In genomic region chr16:76896305-76896704, GRCm38 (mm10) we compare ENCODE assay signal across 10 mouse cellular contexts.
DNase-seq lines count a peak whose midpoint lies in the region; ATAC-seq lines count a peak whose summit lies in the region.
"Had no signal": no experiment of that assay in that cellular context is flagged by ENCODE, and none has a peak within 500 bp of the region (broad histone marks: within the 10 kb centered on the region; RNA-seq: fewer than 3 reads in every experiment).

No protein-coding gene starts in this region.

- no peaks in the 10 kb centered on the region for H3K9me3 ChIP-seq in heart, embryonic 14.5 days (ENCODE audit: control insufficient read depth, low read length)
- H3K9me3 ChIP-seq in forebrain, embryonic 10.5 days = no peaks in the 10 kb centered on the region
- H3K9me3 ChIP-seq in kidney, embryonic 14.5 days (ENCODE audit: control insufficient read depth, low read length) = no peaks in the 10 kb centered on the region
- no peaks in the 10 kb centered on the region for H3K9me3 ChIP-seq in neural tube, embryonic 11.5 days (ENCODE audit: control insufficient read depth, low read length)
- H3K9me3 ChIP-seq: megakaryocyte, embryonic 14.5 days had no signal

- WGBS in heart, embryonic 14.5 days = 37% methylated on average over 13 of the region's 13 CpGs
- 26% methylated on average over 13 of the region's 13 CpGs for WGBS in forebrain, embryonic 10.5 days
- 7% methylated on average over 13 of the region's 13 CpGs for WGBS in kidney, embryonic 14.5 days
- 8% methylated on average over 13 of the region's 13 CpGs for WGBS in neural tube, embryonic 11.5 days

- no peak overlapping the region for H3K27ac ChIP-seq in heart, embryonic 14.5 days (replicated peaks in 1 of 2; ENCODE audit: control insufficient read depth in 1 of 2, insufficient read depth in 1 of 2, low read depth in 2 of 2, low read length in 2 of 2)
- no peak overlapping the region for H3K27ac ChIP-seq in forebrain, embryonic 10.5 days
- H3K27ac ChIP-seq in kidney, embryonic 14.5 days (ENCODE audit: low read depth, low read length) = no peak overlapping the region
- H3K27ac ChIP-seq in neural tube, embryonic 11.5 days (ENCODE audit: low read depth, low read length) = no peak overlapping the region

- no peak for DNase-seq in heart, adult 18-20 months
- peak; percentile 43 for DNase-seq in forebrain, embryonic 10.5 days (ENCODE audit: extremely low spot score, low spot score)
- DNase-seq in neural tube, embryonic 11.5 days (ENCODE audit: low spot score) = peak; percentile 56
- no peak for DNase-seq in gastrocnemius, postnatal 25 days

- H3K27me3 ChIP-seq in heart, embryonic 14.5 days (ENCODE audit: control insufficient read depth, insufficient read depth, low read length) = no peaks in the 10 kb centered on the region
- H3K27me3 ChIP-seq in forebrain, embryonic 10.5 days (ENCODE audit: poor library complexity, severe bottlenecking) = no peaks in the 10 kb centered on the region
- H3K27me3 ChIP-seq in kidney, embryonic 14.5 days (ENCODE audit: control insufficient read depth, insufficient read depth, low read length) = no peaks in the 10 kb centered on the region
- H3K27me3 ChIP-seq in neural tube, embryonic 11.5 days (ENCODE audit: control insufficient read depth, insufficient read depth, low read length) = no peaks in the 10 kb centered on the region
- H3K27me3 ChIP-seq: CH12.LX; megakaryocyte, embryonic 14.5 days had no signal

- H3K4me1 ChIP-seq in heart, embryonic 14.5 days (ENCODE audit: control insufficient read depth in 2 of 2, insufficient read depth in 2 of 2, low read length in 2 of 2) = no peaks in the 10 kb centered on the region
- peaks cover 13% of the 10 kb centered on the region for H3K4me1 ChIP-seq in forebrain, embryonic 10.5 days
- no peaks in the 10 kb centered on the region; the same call in 1 of the 2 replicates for H3K4me1 ChIP-seq in kidney, embryonic 14.5 days (ENCODE audit: control insufficient read depth, insufficient read depth, low read length)
- H3K4me1 ChIP-seq in neural tube, embryonic 11.5 days (ENCODE audit: control insufficient read depth, insufficient read depth, low read length) = peaks cover 6% of the 10 kb centered on the region; the same call in 1 of the 2 replicates
- H3K4me1 ChIP-seq: megakaryocyte, embryonic 14.5 days had no signal

- H3K4me3 ChIP-seq in heart, embryonic 14.5 days (ENCODE audit: control insufficient read depth in 1 of 2, insufficient read depth in 1 of 2, low read depth in 1 of 2, low read length in 2 of 2) = no peak overlapping the region
- peak overlapping the region; percentile 18; the same call in 1 of the 2 replicates for H3K4me3 ChIP-seq in forebrain, embryonic 10.5 days
- no peak overlapping the region for H3K4me3 ChIP-seq in kidney, embryonic 14.5 days (ENCODE audit: low read length)
- H3K4me3 ChIP-seq in neural tube, embryonic 11.5 days (ENCODE audit: low read depth, low read length) = no peak overlapping the region
- H3K4me3 ChIP-seq: megakaryocyte, embryonic 14.5 days had no signal

- no peaks in the 10 kb centered on the region for H3K36me3 ChIP-seq in heart, embryonic 14.5 days (ENCODE audit: control insufficient read depth, insufficient read depth, low read length)
- H3K36me3 ChIP-seq in forebrain, embryonic 10.5 days (replicated peaks) = no peaks in the 10 kb centered on the region
- no peaks in the 10 kb centered on the region for H3K36me3 ChIP-seq in kidney, embryonic 14.5 days (ENCODE audit: control insufficient read depth, insufficient read depth, low read length)
- no peaks in the 10 kb centered on the region for H3K36me3 ChIP-seq in neural tube, embryonic 11.5 days (ENCODE audit: control insufficient read depth, insufficient read depth, low read length)

- H3K4me2 ChIP-seq in heart, embryonic 14.5 days (ENCODE audit: low read length) = peak overlapping the region; percentile 32
- H3K4me2 ChIP-seq in kidney, embryonic 14.5 days (replicated peaks; ENCODE audit: low read depth, low read length) = peak overlapping the region; percentile 28
- H3K4me2 ChIP-seq in neural tube, embryonic 11.5 days (ENCODE audit: low read depth) = 0 out of 2 replicates have a peak overlapping the region, but pooled peaks have one; percentile 7

- no peak for ATAC-seq in heart, embryonic 14.5 days (ENCODE audit: insufficient number of reproducible peaks, insufficient read depth, low FRiP score, low read depth)
- peak; percentile 83; the same call in 1 of the 2 replicates for ATAC-seq in kidney, embryonic 14.5 days (ENCODE audit: low FRiP score, low TSS enrichment)
- ATAC-seq in neural tube, embryonic 11.5 days (ENCODE audit: insufficient read depth, low FRiP score, low TSS enrichment) = 0 out of 2 replicates have a peak, but pooled peaks have one; percentile 31
- ATAC-seq in erythroblast, adult 5-6 weeks (replicated peaks; ENCODE audit: low FRiP score, poor library complexity, severe bottlenecking) = no peak
- no peak for ATAC-seq in megakaryocyte-erythroid progenitor cell, adult 5-6 weeks (replicated peaks; ENCODE audit: low FRiP score, low TSS enrichment, poor library complexity, severe bottlenecking)

- no peak overlapping the region for H3K9ac ChIP-seq in heart, embryonic 14.5 days (ENCODE audit: low read length)
- no peak overlapping the region for H3K9ac ChIP-seq in kidney, embryonic 14.5 days (ENCODE audit: low read depth, low read length)
- no peak overlapping the region for H3K9ac ChIP-seq in neural tube, embryonic 11.5 days (ENCODE audit: low read length)

Comparison
In these comparisons a context has a peak if more than half of its experiments do, and no peak if none do; other contexts are left out.
1. ATAC-seq: peak in kidney, embryonic 14.5 days (single experiment) and neural tube, embryonic 11.5 days (single experiment); none in heart, embryonic 14.5 days (single experiment), erythroblast, adult 5-6 weeks (single experiment) and megakaryocyte-erythroid progenitor cell, adult 5-6 weeks (single experiment).
2. DNase-seq: peak in forebrain, embryonic 10.5 days (single experiment) and neural tube, embryonic 11.5 days (single experiment); none in heart, adult 18-20 months (0 of 2) and gastrocnemius, postnatal 25 days (single experiment).
3. Peak in every context shown above with its lines, with median percentiles within 50 percentile points of each other: H3K4me2 ChIP-seq.